Mouse (Mus musculus) heart, embryonic 11.5 days (tissue): ENCODE measurements at regions not wholly inside any gene's neighbourhood (a gene's known extent, or its start where the extent isn't known, plus 50 kb on each side); places are given as distances from the start of the nearest gene placed in this dataset.
"Not testable (repeated sequence)": the region's sequence is repeated elsewhere in the genome, so short reads cannot be mapped to it uniquely, and the experiment has no call there.

Experiments used
- ATAC-seq: fragments of 200-750 bp; cut with Nextera tagmentation; replicated peaks from 2 replicates; pipeline ENCODE4 v1.8.0; 2017; ENCODE audit warnings: moderate library complexity; ENCODE audit not compliant: insufficient number of reproducible peaks, low FRiP score, low TSS enrichment
- H3K27ac ChIP-seq: fragments of 300-500 bp; sonication (generic); 2 replicates; pipeline ENCODE4 v1.5.1; 2014; ENCODE audit warnings: mild to moderate bottlenecking, low read depth, low read length
- H3K27me3 ChIP-seq: fragments of 300-500 bp; sonication (generic); 2 replicates; pipeline ENCODE4 v1.6.1; 2014; ENCODE audit warnings: mild to moderate bottlenecking, low read length, mixed read lengths; ENCODE audit not compliant: control insufficient read depth, insufficient read depth
- H3K36me3 ChIP-seq: fragments of 300-500 bp; sonication (generic); 2 replicates; pipeline ENCODE4 v1.6.1; 2014; ENCODE audit warnings: mild to moderate bottlenecking, low read length, moderate library complexity, mixed read lengths; ENCODE audit not compliant: control insufficient read depth, insufficient read depth
- H3K4me1 ChIP-seq: fragments of 300-500 bp; sonication (generic); 2 replicates; pipeline ENCODE4 v1.6.1; 2014; ENCODE audit warnings: low read length; ENCODE audit not compliant: control insufficient read depth, insufficient read depth
- H3K4me2 ChIP-seq: fragments of 300-500 bp; sonication (generic); 2 replicates; pipeline ENCODE4 v1.6.1; 2014; ENCODE audit warnings: mild to moderate bottlenecking, moderate library complexity
- H3K4me3 ChIP-seq: fragments of 300-500 bp; sonication (generic); 2 replicates; pipeline ENCODE4 v1.5.1; 2014; ENCODE audit warnings: low read depth, low read length
- H3K9ac ChIP-seq: fragments of 300-500 bp; sonication (generic); 2 replicates; pipeline ENCODE4 v1.6.1; 2014; ENCODE audit warnings: mild to moderate bottlenecking, low read depth, low read length, moderate library complexity
- H3K9me3 ChIP-seq: fragments of 300-500 bp; sonication (generic); replicated peaks from 2 replicates; pipeline ENCODE4 v1.6.1; 2016; ENCODE audit warnings: low read length; ENCODE audit not compliant: control insufficient read depth
- WGBS: fragments of 180-500 bp; shearing (Covaris S2); extraction: QIAGEN DNeasy Blood & Tissue Kit; methylation state at CpG from one replicate; pipeline ENCODE4 v1.1.7; 2014; ENCODE audit not compliant: insufficient replicate concordance; 5-methylcytosine and 5-hydroxymethylcytosine counted together

DNA sequence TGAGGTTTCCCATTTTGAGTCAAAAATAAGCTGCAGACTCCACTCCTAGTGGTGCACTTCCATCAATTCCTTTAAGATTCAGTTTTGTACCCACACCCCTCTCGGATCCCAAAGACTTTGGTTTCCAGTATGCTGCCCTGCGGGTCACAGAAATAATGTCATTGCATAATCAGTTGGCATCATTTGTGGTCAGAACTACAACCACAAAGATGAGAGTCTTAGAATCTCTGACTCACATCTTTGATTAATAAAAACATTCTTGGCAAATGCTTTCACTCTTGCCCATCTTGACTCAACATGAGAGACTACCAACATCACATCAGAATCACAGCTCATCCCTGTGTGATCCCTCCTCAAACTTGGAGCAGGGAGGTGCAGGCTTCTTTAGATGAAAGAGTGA is 74.1 kb upstream of the Alkbh8 start:
- Histone ChIP-seq H3K9me3 (peaks cover 20% of the 10 kb centered on the region), H3K27me3 (no peaks in the 10 kb centered on the region), H3K9ac (no peak overlapping the region), H3K27ac (no peak overlapping the region), H3K4me1 (no peaks in the 10 kb centered on the region), H3K4me2 (no peak overlapping the region), H3K4me3 (no peak overlapping the region), H3K36me3 (no peaks in the 10 kb centered on the region)
- WGBS: 82% methylated on average over 2 of the region's 2 CpGs
- ATAC-seq: no peak

DNA sequence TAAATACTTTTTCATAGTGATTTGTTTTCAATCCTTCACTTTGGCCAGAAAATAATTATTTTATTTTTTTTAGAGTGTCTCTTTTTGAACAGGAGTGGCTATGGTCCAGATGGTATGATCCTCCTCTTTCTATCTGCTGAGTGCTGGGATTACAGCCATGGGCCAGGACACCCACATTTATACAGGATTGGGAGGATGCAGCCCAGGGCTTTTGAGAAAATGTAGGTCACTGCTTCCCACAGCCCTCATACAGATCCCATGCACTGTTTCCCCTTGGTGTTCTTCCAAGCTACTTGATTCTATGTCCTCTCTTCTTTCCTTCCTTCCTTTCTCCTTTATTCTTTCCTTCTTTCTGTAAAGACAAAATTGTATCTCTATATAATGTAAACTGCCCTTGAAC is 70.5 kb upstream of the Alkbh8 start:
- Histone ChIP-seq H3K4me3 (no peak overlapping the region), H3K36me3 (no peaks in the 10 kb centered on the region), H3K27ac (no peak overlapping the region), H3K9ac (no peak overlapping the region), H3K9me3 (peaks cover 13% of the 10 kb centered on the region), H3K4me2 (no peak overlapping the region), H3K27me3 (no peaks in the 10 kb centered on the region), H3K4me1 (no peaks in the 10 kb centered on the region)
- ATAC-seq: no peak

GRCm38 (mm10) chr9:3280496-3280895 is 54.4 kb upstream of the Alkbh8 start:
- H3K9ac ChIP-seq, H3K4me2 ChIP-seq, H3K27ac ChIP-seq, H3K9me3 ChIP-seq, ATAC-seq, H3K4me1 ChIP-seq, H3K36me3 ChIP-seq, H3K4me3 ChIP-seq, H3K27me3 ChIP-seq: not testable (repeated sequence)
- 74% methylated on average over 8 of the region's 8 CpGs for WGBS

GRCm38 (mm10) chr9:3281906-3282305 is 53.0 kb upstream of the Alkbh8 start:
- H3K36me3 ChIP-seq, ATAC-seq, H3K4me3 ChIP-seq, H3K27me3 ChIP-seq, H3K9me3 ChIP-seq, H3K4me1 ChIP-seq, H3K9ac ChIP-seq, H3K4me2 ChIP-seq, H3K27ac ChIP-seq: not testable (repeated sequence)
- WGBS: 85% methylated on average over 3 of the region's 3 CpGs

DNA sequence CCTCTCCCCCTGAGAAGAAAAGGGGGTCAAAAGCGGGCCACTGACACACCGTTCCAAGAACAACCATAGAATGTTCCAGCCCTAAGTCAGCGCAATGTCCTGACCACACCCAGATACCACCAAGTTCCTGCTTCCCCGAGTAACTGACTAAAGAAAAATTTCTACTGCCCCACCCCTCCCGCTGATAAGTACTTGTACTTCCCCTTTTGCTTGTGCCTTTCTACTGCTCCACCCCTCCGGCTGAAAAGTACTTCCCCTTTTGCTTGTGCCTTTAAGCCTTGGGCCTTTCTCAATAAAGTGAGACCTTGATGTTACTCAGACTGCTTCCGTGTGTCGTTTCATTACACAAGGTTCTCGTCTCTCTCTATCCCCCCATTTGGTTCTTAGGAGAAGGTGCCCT is 51.6 kb upstream of the Alkbh8 start:
- ATAC-seq, H3K36me3 ChIP-seq, H3K27ac ChIP-seq, H3K9me3 ChIP-seq, H3K4me1 ChIP-seq, H3K27me3 ChIP-seq, H3K4me3 ChIP-seq, H3K4me2 ChIP-seq, H3K9ac ChIP-seq: not testable (repeated sequence)
- WGBS: 76% methylated on average over 9 of the region's 9 CpGs
